Mouse (Mus musculus): Measurements from ENCODE around the gene Cds2. TPM values are rescaled to one million over a fixed set of nuclear protein-coding genes. Genes with fewer than 3 reads are reported as not detected.
"Not testable (repeated sequence)": the region's sequence is repeated elsewhere in the genome, so short reads cannot be mapped to it uniquely, and the experiment has no call there.

Cds2 gene
- 20.0 and 23.2 TPM in 2 replicates for polyA plus RNA-seq (2016; fragmentation: Nextera tagmentation; extraction: Ambion mirVana)

DNA sequence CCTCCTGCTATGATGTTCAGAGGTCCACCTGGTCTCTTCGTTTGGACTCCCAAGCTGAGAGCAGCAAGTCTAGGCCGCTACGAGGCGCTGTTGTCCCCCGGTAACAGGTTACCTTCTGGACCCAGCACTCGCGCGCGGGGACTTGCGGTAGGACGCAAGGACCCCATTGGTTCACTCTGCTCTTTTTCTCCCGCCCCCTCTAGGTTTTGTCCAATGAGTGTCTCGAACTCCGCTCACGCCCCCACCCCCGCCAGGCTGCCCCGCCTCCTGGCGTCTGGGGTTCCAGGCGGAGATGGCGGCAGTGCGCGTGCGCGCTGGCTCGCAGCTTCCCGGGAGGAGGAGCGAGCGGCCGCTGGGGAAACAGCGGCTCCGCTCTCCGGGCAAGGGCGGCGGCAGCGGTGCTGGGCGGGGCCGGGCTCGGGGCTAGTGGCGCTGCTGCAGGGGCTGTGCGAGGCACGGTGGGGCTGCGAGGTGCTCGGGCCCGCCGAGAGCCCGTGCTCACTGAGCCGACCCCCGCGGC, at the start of gene Cds2:
Cds2 (plus strand) TSS at position 270 of the 520 bp plus-strand sequence.
- H3K27ac ChIP-seq (replicated peaks) = peak within 1 kb of the TSS; percentile 92
- no peaks in the 10 kb centered on the region for H3K27me3 ChIP-seq (replicated peaks; ENCODE audit: low read depth, poor library complexity, severe bottlenecking)
- no peaks in the 10 kb centered on the region for H3K9me3 ChIP-seq
- H3K36me3 ChIP-seq (replicated peaks) = no peaks in the 10 kb centered on the region
- WGBS = under 1% methylated on average over 49 of the region's 49 CpGs
- peak within 1 kb of the TSS; percentile 95 for H3K4me3 ChIP-seq
- peaks cover 16% of the 10 kb centered on the region for H3K4me1 ChIP-seq
- DNase-seq (ENCODE audit: low spot score) = peak; percentile 99

DNA sequence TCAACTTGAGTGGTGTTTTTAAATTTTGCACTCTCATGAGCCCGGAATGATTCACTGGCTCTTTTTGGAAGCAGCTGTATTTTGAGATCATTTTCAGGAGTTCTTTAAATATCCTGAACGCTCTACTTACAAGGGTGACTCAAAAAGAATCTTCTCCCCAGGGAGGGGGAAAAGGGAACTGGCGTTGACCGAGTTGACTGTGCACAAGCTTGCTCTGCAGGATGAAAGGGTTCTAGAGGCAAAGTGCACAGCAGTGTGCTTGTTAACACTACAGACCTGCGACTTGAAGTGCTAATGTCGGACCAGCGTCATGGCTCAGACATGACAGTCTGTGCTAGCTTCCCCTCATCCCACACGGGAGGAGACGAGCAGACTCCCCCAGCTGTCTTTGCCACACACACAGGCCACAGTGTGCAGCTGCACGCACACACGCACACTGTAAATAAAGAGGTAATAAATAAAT, 41.3 kb upstream of the Cds2 start:
- H3K9me3 ChIP-seq = no peaks in the 10 kb centered on the region
- H3K36me3 ChIP-seq (replicated peaks) = no peaks in the 10 kb centered on the region
- no peak for DNase-seq (ENCODE audit: low spot score)
- no peak overlapping the region for H3K27ac ChIP-seq (replicated peaks)
- no peaks in the 10 kb centered on the region for H3K27me3 ChIP-seq (replicated peaks; ENCODE audit: low read depth, poor library complexity, severe bottlenecking)
- no peaks in the 10 kb centered on the region for H3K4me1 ChIP-seq
- no peak overlapping the region for H3K4me3 ChIP-seq
- 76% methylated on average over 11 of the region's 11 CpGs for WGBS

DNA sequence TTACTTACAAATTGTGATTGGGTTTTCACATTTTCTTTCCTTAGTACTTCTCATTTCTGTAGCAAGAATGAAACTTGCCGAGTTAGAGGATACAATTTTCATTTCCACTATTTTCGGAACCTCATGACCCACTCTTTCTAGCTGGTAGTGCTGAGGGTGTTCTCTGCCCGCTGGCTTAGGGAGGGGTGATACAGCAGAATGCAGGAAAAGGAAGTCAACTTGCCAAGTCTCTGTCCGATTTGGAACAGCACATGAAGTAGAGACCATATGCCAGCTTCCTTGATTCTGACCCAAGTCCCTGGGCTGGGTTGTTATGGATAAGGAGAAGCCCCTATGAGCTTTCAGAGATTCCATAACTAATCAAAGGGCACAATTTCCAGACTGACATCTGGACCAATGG, 38.6 kb upstream of the Cds2 start:
- no peak for DNase-seq (ENCODE audit: low spot score)
- Histone ChIP-seq H3K36me3 (replicated peaks) (no peaks in the 10 kb centered on the region), H3K4me1 (no peaks in the 10 kb centered on the region), H3K4me3 (no peak overlapping the region), H3K9me3 (no peaks in the 10 kb centered on the region), H3K27me3 (replicated peaks; ENCODE audit: low read depth, poor library complexity, severe bottlenecking) (no peaks in the 10 kb centered on the region), H3K27ac (replicated peaks) (no peak overlapping the region)
- WGBS = 91% methylated on average over 4 of the region's 4 CpGs

DNA sequence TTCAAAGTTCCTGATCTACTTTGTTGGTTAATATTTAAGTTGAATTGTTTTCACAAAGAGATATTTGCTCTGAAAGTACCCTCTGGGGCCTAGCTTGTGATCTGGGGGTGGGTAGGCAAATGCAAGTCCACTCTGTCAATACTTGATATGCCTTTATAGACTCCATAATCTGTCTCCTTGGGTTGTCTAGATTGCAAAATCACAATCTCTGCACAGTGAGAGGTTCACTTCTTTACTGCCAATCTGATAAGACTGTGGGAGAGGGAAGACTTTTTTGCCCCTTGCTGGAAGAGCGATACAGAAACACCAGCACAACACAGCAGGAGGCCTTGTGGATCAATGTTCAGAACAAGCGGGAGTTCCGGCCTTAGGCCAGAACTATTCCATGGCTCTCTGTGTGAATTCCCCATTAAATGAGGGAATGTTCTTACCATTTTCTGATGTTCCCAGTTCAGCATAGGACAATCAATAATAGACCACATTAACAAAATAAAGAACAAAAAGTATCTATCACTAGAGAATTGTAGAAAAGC, 30.5 kb upstream of the Cds2 start:
- 88% methylated on average over 3 of the region's 3 CpGs for WGBS
- no peak overlapping the region for H3K4me3 ChIP-seq
- H3K27ac ChIP-seq (replicated peaks) = no peak overlapping the region
- H3K9me3 ChIP-seq = no peaks in the 10 kb centered on the region
- H3K4me1 ChIP-seq = peaks cover 16% of the 10 kb centered on the region
- DNase-seq (ENCODE audit: low spot score) = no peak
- H3K27me3 ChIP-seq (replicated peaks; ENCODE audit: low read depth, poor library complexity, severe bottlenecking) = no peaks in the 10 kb centered on the region
- no peaks in the 10 kb centered on the region for H3K36me3 ChIP-seq (replicated peaks)

DNA sequence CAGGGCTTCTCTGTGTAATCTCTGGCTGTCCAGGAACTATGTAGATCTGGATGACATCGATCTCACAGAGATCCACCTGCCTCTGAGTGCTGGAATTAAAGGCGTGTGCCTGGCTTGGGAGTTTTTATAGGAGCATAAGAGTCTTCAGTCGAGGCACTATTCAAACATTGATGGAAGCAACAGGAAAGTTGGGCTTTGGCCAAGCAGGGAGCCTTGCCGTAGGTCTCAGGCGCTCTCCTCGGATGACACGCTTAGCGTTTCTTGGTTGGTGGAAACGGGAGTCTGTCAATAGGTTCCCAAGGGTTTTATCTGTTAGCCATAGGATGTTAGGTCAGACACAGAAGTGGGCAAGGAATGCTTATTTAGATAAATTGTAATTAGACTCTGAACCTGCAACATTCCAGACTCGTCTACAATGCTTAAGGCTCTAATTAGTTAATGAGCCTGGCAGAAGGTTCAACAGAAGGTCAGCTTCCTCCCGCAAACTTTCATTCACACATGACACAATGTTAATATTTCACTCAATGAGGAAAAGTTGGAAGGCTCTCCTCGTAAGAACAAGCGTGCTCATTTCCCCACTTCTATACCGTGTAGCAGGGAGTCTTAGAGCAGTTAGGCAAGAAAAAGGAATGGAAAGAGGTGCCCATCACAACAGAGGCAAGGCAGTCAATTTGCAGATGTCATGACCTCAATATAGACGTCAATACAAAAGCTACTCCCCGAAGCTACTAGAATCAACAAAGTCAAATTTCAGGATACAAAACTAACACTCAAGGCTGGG, 28.8 kb upstream of the Cds2 start:
- H3K9me3 ChIP-seq = no peaks in the 10 kb centered on the region
- WGBS = 69% methylated on average over 16 of the region's 16 CpGs

DNA sequence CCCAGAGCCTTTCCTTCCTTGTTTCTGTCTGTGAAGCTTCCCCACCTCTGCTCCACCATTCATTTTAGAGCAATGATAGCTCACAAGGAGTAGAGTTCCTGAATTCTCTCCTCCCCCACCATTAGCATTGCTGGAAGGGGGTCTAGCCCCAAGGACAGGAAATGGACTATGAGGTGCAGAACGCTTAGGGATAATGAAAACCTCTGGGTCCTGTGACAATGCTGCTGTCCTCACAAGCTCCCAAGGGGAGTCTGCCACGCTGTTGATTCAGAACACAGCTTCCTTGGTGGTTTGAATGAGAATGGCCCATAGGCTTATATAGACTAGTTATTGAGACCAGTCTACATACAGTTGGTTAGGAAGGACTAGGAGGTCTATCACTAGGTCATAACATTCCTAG, 27.7 kb upstream of the Cds2 start:
- Histone ChIP-seq H3K4me3 (no peak overlapping the region), H3K27ac (replicated peaks) (no peak overlapping the region), H3K27me3 (replicated peaks; ENCODE audit: low read depth, poor library complexity, severe bottlenecking) (no peaks in the 10 kb centered on the region), H3K36me3 (replicated peaks) (no peaks in the 10 kb centered on the region), H3K4me1 (peaks cover 16% of the 10 kb centered on the region), H3K9me3 (no peaks in the 10 kb centered on the region)
- DNase-seq (ENCODE audit: low spot score) = no peak
- WGBS = 44% methylated on average over 2 of the region's 2 CpGs

More for the DNA sequence above, 28.8 kb upstream of the Cds2 start:
- Histone ChIP-seq H3K4me1 (peaks cover 16% of the 10 kb centered on the region), H3K27me3 (replicated peaks; ENCODE audit: low read depth, poor library complexity, severe bottlenecking) (no peaks in the 10 kb centered on the region), H3K36me3 (replicated peaks) (no peaks in the 10 kb centered on the region), H3K27ac (replicated peaks) (no peak overlapping the region), H3K4me3 (no peak overlapping the region)
- no peak for DNase-seq (ENCODE audit: low spot score)

DNA sequence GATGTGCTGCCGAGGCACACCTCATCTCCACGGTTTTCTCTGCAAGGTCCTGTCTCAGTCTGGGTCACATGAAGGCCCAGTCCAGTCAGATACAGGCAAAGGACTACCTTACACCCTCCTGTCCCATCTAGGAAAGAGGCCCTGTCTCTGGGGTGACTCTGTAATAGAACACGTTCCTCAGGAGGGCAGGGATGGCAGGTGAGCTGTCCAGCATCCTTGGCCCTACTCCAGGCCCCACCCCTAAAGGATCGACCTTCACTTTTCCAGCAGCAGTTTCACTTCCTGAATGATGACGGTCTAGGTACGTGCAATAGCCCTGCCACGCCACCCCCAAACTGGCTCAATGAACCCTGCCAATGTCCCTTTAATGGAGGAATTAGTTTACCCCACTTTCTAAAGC, 27.0 kb upstream of the Cds2 start:
- Histone ChIP-seq H3K27ac (replicated peaks) (no peak overlapping the region), H3K4me1 (peaks cover 16% of the 10 kb centered on the region), H3K27me3 (replicated peaks; ENCODE audit: low read depth, poor library complexity, severe bottlenecking) (no peaks in the 10 kb centered on the region), H3K36me3 (replicated peaks) (no peaks in the 10 kb centered on the region), H3K9me3 (no peaks in the 10 kb centered on the region), H3K4me3 (no peak overlapping the region)
- no peak for DNase-seq (ENCODE audit: low spot score)
- WGBS = 81% methylated on average over 7 of the region's 7 CpGs

DNA sequence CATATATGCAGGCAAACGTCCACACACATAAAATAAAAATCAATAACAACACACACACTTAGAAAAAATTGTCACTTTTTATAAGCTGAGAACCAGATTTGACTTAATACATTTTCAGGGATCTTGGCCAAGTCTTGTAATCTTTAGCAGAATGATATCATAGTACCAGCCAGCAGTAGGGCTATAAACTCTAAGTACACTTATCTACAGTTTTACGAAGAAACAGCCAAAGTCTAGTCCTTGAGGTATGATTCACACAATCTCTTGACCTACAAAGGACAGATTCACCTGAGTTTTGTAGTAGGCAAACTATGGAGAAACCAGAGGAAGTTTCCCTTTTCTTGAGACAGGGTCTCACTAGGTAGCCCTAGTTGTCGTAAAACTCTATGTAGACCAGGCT, 23.5 kb upstream of the Cds2 start:
- not testable (repeated sequence) for H3K27me3 ChIP-seq (replicated peaks; ENCODE audit: low read depth, poor library complexity, severe bottlenecking); H3K4me3 ChIP-seq; H3K27ac ChIP-seq (replicated peaks); H3K9me3 ChIP-seq; H3K4me1 ChIP-seq; DNase-seq (ENCODE audit: low spot score)
- peaks cover 32% of the 10 kb centered on the region for H3K36me3 ChIP-seq (replicated peaks)
- WGBS = 90% methylated on average over 3 of the region's 3 CpGs

DNA sequence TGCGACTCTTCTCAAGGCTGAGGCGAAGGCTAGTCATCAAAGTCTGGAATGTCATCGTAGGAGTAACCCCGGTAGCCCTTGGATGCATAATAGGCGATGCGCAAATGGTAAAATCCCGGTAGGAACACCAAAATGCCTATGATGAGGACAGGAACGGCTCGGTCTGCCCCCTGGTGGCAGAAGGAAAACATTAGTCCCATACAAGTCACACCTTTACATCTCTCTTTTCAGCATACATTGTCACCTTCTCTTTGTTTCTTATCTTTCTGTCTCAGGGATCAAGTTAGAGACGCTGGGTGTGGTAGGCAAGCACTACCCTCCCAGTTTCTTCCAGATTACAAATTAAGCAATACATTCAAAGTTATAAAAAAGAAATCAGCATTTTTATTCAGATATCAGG, 22.5 kb upstream of the Cds2 start:
- not testable (repeated sequence) for H3K4me1 ChIP-seq, H3K9me3 ChIP-seq
- 26% methylated on average over 10 of the region's 10 CpGs for WGBS

DNA sequence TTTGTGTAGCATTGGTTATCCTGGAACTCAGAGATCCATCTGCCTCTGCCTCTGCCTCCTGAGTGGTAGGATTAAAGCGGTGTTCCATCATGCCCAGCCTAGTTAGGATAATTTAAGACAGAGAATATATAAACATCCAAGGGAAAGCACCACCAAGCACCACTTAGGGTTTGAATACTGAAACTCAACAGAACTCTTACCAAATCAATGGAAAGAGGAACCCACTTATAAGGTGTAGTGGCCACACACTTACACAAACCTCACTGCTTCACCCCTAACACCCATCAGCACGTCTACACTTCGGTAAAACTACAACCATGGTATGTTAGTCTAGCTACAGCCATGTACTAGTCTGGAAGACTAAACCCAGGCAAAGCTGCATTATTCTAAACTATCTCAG, 19.6 kb upstream of the Cds2 start:
- 93% methylated on average over 3 of the region's 3 CpGs for WGBS
- peaks cover 54% of the 10 kb centered on the region for H3K36me3 ChIP-seq (replicated peaks)

More for the DNA sequence above, 22.5 kb upstream of the Cds2 start:
- not testable (repeated sequence) for H3K27ac ChIP-seq (replicated peaks); H3K4me3 ChIP-seq; H3K27me3 ChIP-seq (replicated peaks; ENCODE audit: low read depth, poor library complexity, severe bottlenecking)
- DNase-seq (ENCODE audit: low spot score) = peak; percentile 59
- H3K36me3 ChIP-seq (replicated peaks) = peaks cover 40% of the 10 kb centered on the region

DNA sequence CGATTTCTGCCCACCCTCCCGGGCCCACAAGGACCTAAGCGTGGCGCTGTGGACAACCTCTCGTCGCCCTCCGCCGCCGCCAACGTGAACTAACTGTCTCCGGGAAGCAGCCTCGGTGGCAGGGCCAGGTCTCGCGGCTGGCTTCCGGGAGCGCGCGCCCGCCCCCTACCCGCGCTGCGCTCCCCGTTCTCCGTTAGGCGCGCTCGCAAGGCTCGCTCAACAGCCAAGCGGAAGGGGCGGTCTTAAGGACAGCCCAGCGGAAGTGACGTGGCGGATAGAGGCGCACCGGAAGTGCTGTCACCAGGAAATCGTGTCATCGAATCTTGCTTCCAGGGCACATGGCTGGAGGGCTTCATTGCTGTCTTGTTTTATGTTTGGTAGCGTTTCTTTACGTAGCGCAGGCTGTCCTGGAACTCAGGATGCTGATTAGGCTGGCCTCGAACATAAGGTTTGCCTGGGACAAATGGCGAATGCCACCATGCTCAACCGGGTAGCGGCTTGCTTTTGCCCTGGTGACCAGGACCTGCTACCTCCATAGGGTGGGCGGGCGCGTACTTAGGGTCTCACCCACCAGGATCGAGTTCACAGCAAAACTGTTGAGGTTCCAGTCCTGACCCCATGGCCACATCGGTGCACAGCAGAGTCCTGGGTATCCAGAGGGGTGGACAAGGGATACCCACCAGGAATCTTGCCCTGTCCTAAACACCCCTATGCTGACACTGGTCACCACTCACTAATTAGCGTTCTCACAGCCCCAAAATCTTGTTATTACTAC, 15.2 kb upstream of the Cds2 start, which contains the start of gene Tmem230:
Tmem230 (minus strand) TSS at position 269 of the 775 bp plus-strand sequence.
- peaks cover 42% of the 10 kb centered on the region for H3K4me1 ChIP-seq
- H3K4me3 ChIP-seq = peak within 1 kb of the TSS; percentile 71
- peak; percentile 94 for DNase-seq (ENCODE audit: low spot score)
- H3K27me3 ChIP-seq (replicated peaks; ENCODE audit: low read depth, poor library complexity, severe bottlenecking) = no peaks in the 10 kb centered on the region
- WGBS = 5% methylated on average over 50 of the region's 50 CpGs
- peak within 1 kb of the TSS; percentile 88 for H3K27ac ChIP-seq (replicated peaks)
- H3K36me3 ChIP-seq (replicated peaks) = peaks cover 69% of the 10 kb centered on the region
- no peaks in the 10 kb centered on the region for H3K9me3 ChIP-seq

More for the DNA sequence above, 19.6 kb upstream of the Cds2 start:
- no peak overlapping the region for H3K4me3 ChIP-seq
- no peak for DNase-seq (ENCODE audit: low spot score)
- no peaks in the 10 kb centered on the region for H3K9me3 ChIP-seq
- peaks cover 14% of the 10 kb centered on the region for H3K4me1 ChIP-seq
- H3K27ac ChIP-seq (replicated peaks) = no peak overlapping the region
- no peaks in the 10 kb centered on the region for H3K27me3 ChIP-seq (replicated peaks; ENCODE audit: low read depth, poor library complexity, severe bottlenecking)

DNA sequence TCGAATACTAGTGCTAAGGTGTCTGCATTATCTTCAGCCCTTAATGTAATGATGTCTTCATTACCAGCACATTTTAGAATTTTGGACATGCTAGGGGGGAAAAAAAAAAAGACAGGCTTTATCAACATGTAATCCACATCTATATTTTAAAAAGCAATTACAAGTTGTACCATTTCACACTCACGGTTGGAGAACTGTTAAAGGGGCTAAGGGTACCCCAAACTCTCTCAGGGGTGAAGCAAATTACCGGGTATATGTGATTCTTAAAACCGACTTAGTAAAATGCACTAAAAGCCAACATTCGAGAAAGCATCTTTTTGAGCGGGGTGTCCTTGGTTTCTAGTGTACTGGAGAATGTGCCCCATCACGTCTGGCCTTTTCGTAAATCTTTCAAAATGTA, 11.0 kb upstream of the Cds2 start:
- WGBS = 11% methylated on average over 8 of the region's 8 CpGs
- no peaks in the 10 kb centered on the region for H3K27me3 ChIP-seq (replicated peaks; ENCODE audit: low read depth, poor library complexity, severe bottlenecking)
- no peaks in the 10 kb centered on the region for H3K9me3 ChIP-seq
- peak overlapping the region; percentile 69 for H3K4me3 ChIP-seq
- H3K36me3 ChIP-seq (replicated peaks) = peaks cover 39% of the 10 kb centered on the region
- peaks cover 42% of the 10 kb centered on the region for H3K4me1 ChIP-seq
- peak overlapping the region; percentile 88 for H3K27ac ChIP-seq (replicated peaks)
- no peak for DNase-seq (ENCODE audit: low spot score)
